Comparison of ENCODE assay signal across 8 mouse cellular contexts in the genomic region with DNA sequence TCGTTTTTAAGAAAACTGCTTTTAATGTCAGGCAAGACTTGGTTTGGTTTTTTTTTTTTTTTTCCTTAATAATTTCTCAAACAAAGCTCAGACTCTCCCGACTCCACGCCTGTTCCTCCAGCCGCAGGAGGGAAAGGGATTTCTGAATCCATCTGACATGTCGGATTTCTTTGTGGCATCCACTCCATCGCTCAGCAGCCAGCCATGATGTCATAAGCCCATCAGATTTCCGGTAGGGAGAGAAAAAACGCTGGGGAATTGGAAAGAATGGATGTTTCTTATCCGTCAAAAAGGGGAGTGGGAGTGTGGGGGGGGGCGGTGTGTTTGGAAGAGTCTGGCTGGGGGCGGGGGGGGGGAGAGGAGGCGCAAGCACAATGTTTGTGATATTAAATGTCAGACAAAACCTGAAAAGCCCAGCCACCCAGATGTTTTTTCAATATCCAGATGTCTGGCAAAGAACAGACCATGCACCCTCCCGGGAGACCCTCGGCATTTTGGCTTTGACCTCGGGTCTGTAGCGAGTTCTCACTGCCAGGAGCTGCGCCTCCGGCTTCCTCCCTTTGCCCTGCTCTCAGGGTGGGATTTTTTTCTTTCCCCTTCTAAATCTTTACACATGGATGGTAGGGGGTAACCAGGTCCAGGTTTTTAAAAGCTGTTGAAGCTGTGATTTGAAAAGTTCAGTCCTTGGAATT. TPM values are rescaled to one million over a fixed set of nuclear protein-coding genes. Genes with fewer than 3 reads are reported as not detected.
DNase-seq lines count a peak whose midpoint lies in the region; ATAC-seq and TF ChIP-seq lines count a peak whose summit lies in the region.

No protein-coding gene starts in this region.

- peak overlapping the region; percentile 83 for H3K27ac ChIP-seq in embryonic facial prominence, embryonic 10.5 days (replicated peaks)
- 0 out of 2 replicates have a peak overlapping the region, but pooled peaks have one; percentile 69 for H3K27ac ChIP-seq in heart, embryonic 10.5 days
- H3K27ac ChIP-seq in limb, embryonic 13.5 days: peak overlapping the region; percentile 82
- H3K27ac ChIP-seq in liver, postnatal 0 days (ENCODE audit: low read depth): no peak overlapping the region
- H3K27ac ChIP-seq in liver, embryonic 12.5 days: no peak overlapping the region

- peaks cover 80% of the 10 kb centered on the region for H3K27me3 ChIP-seq in embryonic facial prominence, embryonic 10.5 days (replicated peaks; ENCODE audit: low read depth, poor library complexity, severe bottlenecking)
- peaks cover 81% of the 10 kb centered on the region for H3K27me3 ChIP-seq in heart, embryonic 10.5 days (ENCODE audit: insufficient read depth, poor library complexity, severe bottlenecking)
- H3K27me3 ChIP-seq in limb, embryonic 13.5 days: peaks cover 19% of the 10 kb centered on the region
- peaks cover 23% of the 10 kb centered on the region for H3K27me3 ChIP-seq in liver, postnatal 0 days (ENCODE audit: insufficient read depth, low read length)
- H3K27me3 ChIP-seq in liver, embryonic 12.5 days (replicated peaks): peaks cover 78% of the 10 kb centered on the region

- peak overlapping the region; percentile 43 for H3K4me3 ChIP-seq in embryonic facial prominence, embryonic 10.5 days
- H3K4me3 ChIP-seq in heart, embryonic 10.5 days: no peak overlapping the region
- peak overlapping the region; percentile 16 for H3K4me3 ChIP-seq in limb, embryonic 13.5 days
- H3K4me3 ChIP-seq in liver, postnatal 0 days (ENCODE audit: low read depth, low read length): no peak overlapping the region
- no peak overlapping the region for H3K4me3 ChIP-seq in liver, embryonic 12.5 days

- H3K4me2 ChIP-seq in limb, embryonic 13.5 days (replicated peaks): peak overlapping the region; percentile 94
- H3K4me2 ChIP-seq in liver, postnatal 0 days (ENCODE audit: low read depth, low read length): no peak overlapping the region
- H3K4me2 ChIP-seq in liver, embryonic 12.5 days: no peak overlapping the region

- H3K36me3 ChIP-seq in embryonic facial prominence, embryonic 10.5 days (replicated peaks): no peaks in the 10 kb centered on the region
- no peaks in the 10 kb centered on the region for H3K36me3 ChIP-seq in heart, embryonic 10.5 days
- no peaks in the 10 kb centered on the region for H3K36me3 ChIP-seq in limb, embryonic 13.5 days
- H3K36me3 ChIP-seq in liver, postnatal 0 days (replicated peaks; ENCODE audit: insufficient read depth, low read length): no peaks in the 10 kb centered on the region
- H3K36me3 ChIP-seq in liver, embryonic 12.5 days: no peaks in the 10 kb centered on the region

- TF ChIP-seq CTCF in liver, postnatal 0 days (IDR thresholded peaks at IDR 0.05; ENCODE audit: low read depth): no peak

- TF ChIP-seq EP300 in liver, postnatal 0 days (IDR thresholded peaks at IDR 0.05; ENCODE audit: low read depth): no peak

- peak; percentile 67 for ATAC-seq in limb, embryonic 13.5 days (ENCODE audit: low FRiP score, low read depth)
- ATAC-seq in liver, postnatal 0 days: no peak
- no peak for ATAC-seq in liver, embryonic 12.5 days

- no peak overlapping the region for H3K9ac ChIP-seq in limb, embryonic 13.5 days
- no peak overlapping the region for H3K9ac ChIP-seq in liver, postnatal 0 days (replicated peaks)
- no peak overlapping the region for H3K9ac ChIP-seq in liver, embryonic 12.5 days

- peak; percentile 18 for DNase-seq in NIH3T3 (ENCODE audit: low read depth)
- DNase-seq in embryonic facial prominence, embryonic 10.5 days (ENCODE audit: low spot score): peak; percentile 79
- DNase-seq in heart, embryonic 10.5 days (ENCODE audit: low spot score): no peak
- no peak for DNase-seq in T-cell, adult 2 months (ENCODE audit: low spot score)
- no peak for DNase-seq in liver, postnatal 0 days
- DNase-seq in adrenal gland, adult 2 months: no peak

- no peaks in the 10 kb centered on the region for H3K9me3 ChIP-seq in embryonic facial prominence, embryonic 10.5 days
- H3K9me3 ChIP-seq in heart, embryonic 10.5 days: no peaks in the 10 kb centered on the region
- H3K9me3 ChIP-seq in limb, embryonic 13.5 days: no peaks in the 10 kb centered on the region
- no peaks in the 10 kb centered on the region for H3K9me3 ChIP-seq in liver, postnatal 0 days (ENCODE audit: low read length)
- H3K9me3 ChIP-seq in liver, embryonic 12.5 days (replicated peaks): no peaks in the 10 kb centered on the region

- H3K4me1 ChIP-seq in embryonic facial prominence, embryonic 10.5 days: peaks cover 73% of the 10 kb centered on the region
- peaks cover 38% of the 10 kb centered on the region for H3K4me1 ChIP-seq in heart, embryonic 10.5 days
- H3K4me1 ChIP-seq in limb, embryonic 13.5 days: peaks cover 72% of the 10 kb centered on the region
- H3K4me1 ChIP-seq in liver, postnatal 0 days (ENCODE audit: insufficient read depth): peaks cover 6% of the 10 kb centered on the region; the same call in 1 of the 2 replicates
- peaks cover 8% of the 10 kb centered on the region for H3K4me1 ChIP-seq in liver, embryonic 12.5 days

- 8% methylated on average over 18 of the region's 18 CpGs for WGBS in embryonic facial prominence, embryonic 10.5 days
- 17% methylated on average over 18 of the region's 18 CpGs for WGBS in heart, embryonic 10.5 days
- 2% methylated on average over 17 of the region's 18 CpGs for WGBS in limb, embryonic 13.5 days
- 33% methylated on average over 18 of the region's 18 CpGs for WGBS in liver, postnatal 0 days (ENCODE audit: insufficient replicate concordance)
- WGBS in liver, embryonic 12.5 days (ENCODE audit: insufficient replicate concordance): 28% methylated on average over 16 of the region's 18 CpGs

RNA-seq across cellular contexts. Expression of a gene that starts 4.8 kb away (rescaled TPM):
- polyA plus RNA-seq in embryonic facial prominence, embryonic 10.5 days (2016; fragmentation: Nextera tagmentation; extraction: Ambion mirVana): 8.4 and 8.5 TPM in 2 replicates
- 4.0 and 6.0 TPM in 2 replicates for polyA plus RNA-seq in heart, embryonic 10.5 days (2016; fragmentation: Nextera tagmentation; extraction: Ambion mirVana)
- polyA plus RNA-seq in limb, embryonic 13.5 days (2015; fragmentation: Nextera tagmentation; extraction: Ambion mirVana): 13.9 and 14.3 TPM in 2 replicates
- 1.6 and 1.8 TPM in 2 replicates for polyA plus RNA-seq in liver, postnatal 0 days (2015; fragmentation: Nextera tagmentation; extraction: Ambion mirVana)
- total RNA-seq in adrenal gland, adult 2 months (2021): 100 to 1,000 TPM in 1 of 2 experiments, 10 to 100 TPM in 1; 80.6 to 103 TPM
- polyA plus RNA-seq in adrenal gland, adult 2 months (2012; rRNA removed): 13.9 and 27.7 TPM in 2 replicates
- polyA plus RNA-seq in liver, embryonic 12.5 days (2016; fragmentation: Nextera tagmentation; extraction: Ambion mirVana): 3.9 and 4.0 TPM in 2 replicates

RNA-seq across cellular contexts. Expression of a gene that starts 50.2 kb away (rescaled TPM):
- polyA plus RNA-seq in embryonic facial prominence, embryonic 10.5 days (2016; fragmentation: Nextera tagmentation; extraction: Ambion mirVana): 2.4 and 2.6 TPM in 2 replicates
- 2.0 and 3.4 TPM in 2 replicates for polyA plus RNA-seq in heart, embryonic 10.5 days (2016; fragmentation: Nextera tagmentation; extraction: Ambion mirVana)
- 3.4 TPM in 2 replicates for polyA plus RNA-seq in limb, embryonic 13.5 days (2015; fragmentation: Nextera tagmentation; extraction: Ambion mirVana)
- polyA plus RNA-seq in liver, postnatal 0 days (2015; fragmentation: Nextera tagmentation; extraction: Ambion mirVana): 9.4 and 10.4 TPM in 2 replicates
- 1 to 10 TPM; 3.6 to 3.8 TPM for total RNA-seq in adrenal gland, adult 2 months (2021)
- 2.2 and 2.9 TPM in 2 replicates for polyA plus RNA-seq in adrenal gland, adult 2 months (2012; rRNA removed)
- 6.2 and 6.4 TPM in 2 replicates for polyA plus RNA-seq in liver, embryonic 12.5 days (2016; fragmentation: Nextera tagmentation; extraction: Ambion mirVana)

Comparison
In these comparisons a context has a peak if more than half of its experiments do, and no peak if none do; other contexts are left out.
1. DNase-seq: peak in NIH3T3 (single experiment) and embryonic facial prominence, embryonic 10.5 days (single experiment); none in heart, embryonic 10.5 days (single experiment), T-cell, adult 2 months (single experiment), liver, postnatal 0 days (single experiment) and adrenal gland, adult 2 months (single experiment).
2. H3K27ac ChIP-seq: peak in embryonic facial prominence, embryonic 10.5 days (single experiment), heart, embryonic 10.5 days (single experiment) and limb, embryonic 13.5 days (single experiment); none in liver, postnatal 0 days (single experiment) and liver, embryonic 12.5 days (single experiment).
3. H3K4me3 ChIP-seq: peak in embryonic facial prominence, embryonic 10.5 days (single experiment) and limb, embryonic 13.5 days (single experiment); none in heart, embryonic 10.5 days (single experiment), liver, postnatal 0 days (single experiment) and liver, embryonic 12.5 days (single experiment).